Mouse (Mus musculus) intestine, embryonic 16.5 days (tissue): ENCODE data around the gene Cep350. TPM values are rescaled to one million over a fixed set of nuclear protein-coding genes. Genes with fewer than 3 reads are reported as not detected.

ENCODE experiments used
- ATAC-seq: fragments of 200-750 bp; cut with Nextera tagmentation; 2 replicates; pipeline ENCODE4 v1.8.0; 2017; ENCODE audit warnings: moderate TSS enrichment, moderate library complexity
- H3K27ac ChIP-seq: fragments of 300-500 bp; sonication (generic); 2 replicates; pipeline ENCODE4 v1.5.1; 2014; ENCODE audit warnings: mild to moderate bottlenecking, low read length
- H3K27me3 ChIP-seq: fragments of 300-500 bp; sonication (generic); replicated peaks from 2 replicates; pipeline ENCODE4 v1.6.1; 2014; ENCODE audit warnings: low read length, control low read depth, mixed read lengths; ENCODE audit not compliant: control insufficient read depth, insufficient read depth
- H3K36me3 ChIP-seq: fragments of 300-500 bp; sonication (generic); 2 replicates; pipeline ENCODE4 v1.6.1; 2014; ENCODE audit warnings: low read length, control low read depth; ENCODE audit not compliant: control insufficient read depth, insufficient read depth
- H3K4me1 ChIP-seq: fragments of 300-500 bp; sonication (generic); 2 replicates; pipeline ENCODE4 v1.6.1; 2014; ENCODE audit warnings: low read length, control low read depth, mixed read lengths; ENCODE audit not compliant: control insufficient read depth, insufficient read depth
- H3K4me2 ChIP-seq: fragments of 300-500 bp; sonication (generic); 2 replicates; pipeline ENCODE4 v1.6.1; 2014; ENCODE audit warnings: low read depth, low read length, control low read depth
- H3K4me3 ChIP-seq: fragments of 300-500 bp; sonication (generic); 2 replicates; pipeline ENCODE4 v1.5.1; 2014; ENCODE audit warnings: mild to moderate bottlenecking, low read length
- H3K9ac ChIP-seq: fragments of 300-500 bp; sonication (generic); 2 replicates; pipeline ENCODE4 v1.6.1; 2014; ENCODE audit warnings: low read depth, low read length
- H3K9me3 ChIP-seq: fragments of 300-500 bp; sonication (generic); 2 replicates; pipeline ENCODE4 v1.6.1; 2016; ENCODE audit warnings: low read length, control low read depth; ENCODE audit not compliant: control insufficient read depth
- WGBS: fragments of 180-500 bp; shearing (Covaris S2); extraction: QIAGEN DNeasy Blood & Tissue Kit; methylation state at CpG from one replicate; pipeline ENCODE4 v1.1.7; 2014; 5-methylcytosine and 5-hydroxymethylcytosine counted together
- polyA plus RNA-seq: library from polyadenylated mRNA; unstranded; fragments of >200 nt; fragmentation: Nextera tagmentation; extraction: Ambion mirVana; gene quantifications from 2 replicates; pipeline ENCODE4 v1.2.1, GENCODE M21; 2015

Cep350 gene
- polyA plus RNA-seq, 1 experiment from 2014 or later: 9.8 TPM

- peaks cover 14% of the 10 kb centered on the region for H3K4me1 ChIP-seq
- H3K9ac ChIP-seq: no peak overlapping the region
- no peaks in the 10 kb centered on the region; the same call in 1 of the 2 replicates for H3K36me3 ChIP-seq
- no peaks in the 10 kb centered on the region for H3K9me3 ChIP-seq
- H3K4me2 ChIP-seq: peak overlapping the region; percentile 12; the same call in 1 of the 2 replicates
- 68% methylated on average over 9 of the region's 9 CpGs for WGBS
- no peak overlapping the region for H3K27ac ChIP-seq
- no peak; the same call in 1 of the 2 replicates for ATAC-seq
- no peaks in the 10 kb centered on the region for H3K27me3 ChIP-seq
- no peak overlapping the region for H3K4me3 ChIP-seq
Measured at GRCm38 (mm10) chr1:155805607-155806006, 167.4 kb downstream of the Cep350 start.

- H3K27ac ChIP-seq: peak overlapping the region; percentile 41; the same call in 1 of the 2 replicates
- peaks cover 10% of the 10 kb centered on the region for H3K4me1 ChIP-seq
- no peaks in the 10 kb centered on the region; the same call in 1 of the 2 replicates for H3K36me3 ChIP-seq
- H3K9ac ChIP-seq: no peak overlapping the region
- WGBS: 69% methylated on average over 11 of the region's 11 CpGs
- peak; percentile 83 for ATAC-seq
- H3K9me3 ChIP-seq: no peaks in the 10 kb centered on the region
- no peak overlapping the region for H3K4me3 ChIP-seq
- H3K27me3 ChIP-seq: no peaks in the 10 kb centered on the region
- no peak overlapping the region for H3K4me2 ChIP-seq
Measured at GRCm38 (mm10) chr1:155801014-155801991, 171.8 kb downstream of the Cep350 start.

GRCm38 (mm10) chr1:155798000-155798399 lies 175.1 kb downstream of the Cep350 start:
- H3K4me2 ChIP-seq: no peak overlapping the region
- no peak overlapping the region for H3K9ac ChIP-seq
- peaks cover 7% of the 10 kb centered on the region for H3K4me1 ChIP-seq
- H3K27ac ChIP-seq: no peak overlapping the region
- H3K9me3 ChIP-seq: no peaks in the 10 kb centered on the region
- no peak for ATAC-seq
- H3K27me3 ChIP-seq: no peaks in the 10 kb centered on the region
- whole genome bisulfite sequencing: 88% methylated on average over 4 of the region's 4 CpGs
- no peaks in the 10 kb centered on the region; the same call in 1 of the 2 replicates for H3K36me3 ChIP-seq
- H3K4me3 ChIP-seq: no peak overlapping the region

- no peak overlapping the region for H3K27ac ChIP-seq
- no peaks in the 10 kb centered on the region for H3K27me3 ChIP-seq
- 74% methylated on average over 4 of the region's 4 CpGs for whole genome bisulfite sequencing
- H3K4me2 ChIP-seq: no peak overlapping the region
- H3K4me1 ChIP-seq: peaks cover 7% of the 10 kb centered on the region
- H3K9me3 ChIP-seq: no peaks in the 10 kb centered on the region
- no peak overlapping the region for H3K4me3 ChIP-seq
- ATAC-seq: no peak
- H3K9ac ChIP-seq: no peak overlapping the region
- H3K36me3 ChIP-seq: no peaks in the 10 kb centered on the region
Measured at GRCm38 (mm10) chr1:155797425-155797824, 175.6 kb downstream of the Cep350 start.

- Histone ChIP-seq H3K4me1 (peaks cover 7% of the 10 kb centered on the region), H3K4me2 (no peak overlapping the region), H3K27ac (no peak overlapping the region), H3K9me3 (no peaks in the 10 kb centered on the region), H3K27me3 (no peaks in the 10 kb centered on the region), H3K9ac (no peak overlapping the region), H3K36me3 (no peaks in the 10 kb centered on the region), H3K4me3 (no peak overlapping the region)
- WGBS: 70% methylated on average over 11 of the region's 11 CpGs
- ATAC-seq: 0 out of 2 replicates have a peak, but pooled peaks have one; percentile 31
Measured at GRCm38 (mm10) chr1:155796757-155797405, 176.2 kb downstream of the Cep350 start.

- Histone ChIP-seq H3K27ac (no peak overlapping the region), H3K4me2 (no peak overlapping the region), H3K36me3 (no peaks in the 10 kb centered on the region), H3K4me3 (no peak overlapping the region), H3K9me3 (no peaks in the 10 kb centered on the region), H3K9ac (no peak overlapping the region), H3K4me1 (peaks cover 7% of the 10 kb centered on the region), H3K27me3 (no peaks in the 10 kb centered on the region)
- 92% methylated on average over 5 of the region's 5 CpGs for WGBS
- no peak for ATAC-seq
Measured at GRCm38 (mm10) chr1:155795791-155796233, 177.2 kb downstream of the Cep350 start.

Other genes starting within 250 kb of the Cep350 start
- 0.10 TPM in 1 of 2 replicates, not detected in the other for gene Lhx4, start 221.6 kb downstream of the Cep350 start, polyA plus RNA-seq
- 48.6 and 49.9 TPM in 2 replicates for gene Qsox1, start 160.4 kb downstream of the Cep350 start, polyA plus RNA-seq
- gene Tor1aip2, start 62.1 kb upstream of the Cep350 start, polyA plus RNA-seq: 153 and 163 TPM in 2 replicates
- gene Tor1aip1, start 63.2 kb upstream of the Cep350 start, polyA plus RNA-seq: 30.5 and 32.8 TPM in 2 replicates
- gene Fam163a, start 231.8 kb upstream of the Cep350 start, polyA plus RNA-seq: 4.3 and 4.4 TPM in 2 replicates